Mouse (Mus musculus) C3H10T1/2 (cell line): ENCODE data around the gene Fstl3. TPM values are rescaled to one million over a fixed set of nuclear protein-coding genes. Genes with fewer than 3 reads are reported as not detected.

Experiments used
- polyA plus RNA-seq, 2 experiments: library from polyadenylated mRNA; unstranded; fragments of >200 nt; fragmentation: generic; extraction: Trizol; gene quantifications; one replicate each; pipeline ENCODE4 v1.2.1; 2012; ENCODE audit warnings: missing spikeins in 2 of 2

Gene Fstl3
- polyA plus RNA-seq, result 1 to 10 TPM; 4.7 to 6.0 TPM

GRCm38 (mm10) chr10:79777103-79777531 is at the start of gene Fstl3:
Gene Fstl3 (plus strand): TSS chr10:79777272.

GRCm38 (mm10) chr10:79745898-79746773 is 30.9 kb upstream of the Fstl3 start, which contains the start of gene Polrmt:
Gene Polrmt (minus strand): TSS chr10:79746581.

GRCm38 (mm10) chr10:79754856-79755516 is 22.1 kb upstream of the Fstl3 start, which contains the start of gene Fgf22:
Gene Fgf22 (plus strand): TSS chr10:79755076.

GRCm38 (mm10) chr10:79766508-79767325 is 10.4 kb upstream of the Fstl3 start, which contains the start of gene Rnf126:
Gene Rnf126 (minus strand): TSS chr10:79766952.

GRCm38 (mm10) chr10:79790861-79791260 is 13.8 kb downstream of the Fstl3 start, which contains the start of gene Prss57:
Gene Prss57 (minus strand): TSS chr10:79790961.

GRCm38 (mm10) chr10:79793051-79793737 is 16.1 kb downstream of the Fstl3 start, which contains the start of gene Palm:
Gene Palm (plus strand): TSS chr10:79793572.

GRCm38 (mm10) chr10:79820782-79821181 is 43.7 kb downstream of the Fstl3 start, which contains the start of gene Misp:
Gene Misp (plus strand): TSS chr10:79820989.

Other genes starting within 250 kb of the Fstl3 start
- gene Plpp2, start 243.5 kb upstream of the Fstl3 start, polyA plus RNA-seq, result 100 to 1,000 TPM; 138 to 392 TPM
- 10 to 100 TPM; 13.3 to 35.6 TPM for gene Mier2, start 222.1 kb upstream of the Fstl3 start, polyA plus RNA-seq
- under 1 TPM in 1 of 2 experiments, not detected in 1; 0.04 TPM for gene Theg, start 189.9 kb upstream of the Fstl3 start, polyA plus RNA-seq
- under 1 TPM; 0.37 to 0.70 TPM for gene C2cd4c, start 163.2 kb upstream of the Fstl3 start, polyA plus RNA-seq
- gene Shc2, start 139.4 kb upstream of the Fstl3 start, polyA plus RNA-seq, result 1 to 10 TPM; 4.1 to 7.6 TPM
- gene Odf3l2, start 131.5 kb upstream of the Fstl3 start, polyA plus RNA-seq, result under 1 TPM; 0.02 to 0.12 TPM
- gene Madcam1, start 112.7 kb upstream of the Fstl3 start, polyA plus RNA-seq, result under 1 TPM in 1 of 2 experiments, not detected in 1; 0.15 TPM
- 100 to 1,000 TPM; 144 to 166 TPM for gene Tpgs1, start 107.9 kb upstream of the Fstl3 start, polyA plus RNA-seq
- gene Cdc34, start 95.1 kb upstream of the Fstl3 start, polyA plus RNA-seq, result 100 to 1,000 TPM in 1 of 2 experiments, 10 to 100 TPM in 1; 90.7 to 532 TPM
- 1 to 10 TPM in 1 of 2 experiments, under 1 TPM in 1; 0.26 to 1.4 TPM for gene Gzmm, start 88.3 kb upstream of the Fstl3 start, polyA plus RNA-seq
- 1,000 to 10,000 TPM in 1 of 2 experiments, 100 to 1,000 TPM in 1; 956 to 1,508 TPM for gene Bsg, start 72.8 kb upstream of the Fstl3 start, polyA plus RNA-seq
- 1 to 10 TPM; 2.8 to 4.9 TPM for gene Hcn2, start 60.6 kb upstream of the Fstl3 start, polyA plus RNA-seq
- 10 to 100 TPM; 66.4 to 68.7 TPM for gene Polrmt, start 30.7 kb upstream of the Fstl3 start, polyA plus RNA-seq
- under 1 TPM; 0.05 to 0.19 TPM for gene Fgf22, start 22.2 kb upstream of the Fstl3 start, polyA plus RNA-seq
- 100 to 1,000 TPM in 1 of 2 experiments, 10 to 100 TPM in 1; 81.0 to 105 TPM for gene Rnf126, start 10.3 kb upstream of the Fstl3 start, polyA plus RNA-seq
- under 1 TPM; 0.07 to 0.27 TPM for gene Prss57, start 13.7 kb downstream of the Fstl3 start, polyA plus RNA-seq
- gene Palm, start 16.3 kb downstream of the Fstl3 start, polyA plus RNA-seq, result 100 to 1,000 TPM in 1 of 2 experiments, 10 to 100 TPM in 1; 79.5 to 140 TPM
- gene Misp, start 43.7 kb downstream of the Fstl3 start, polyA plus RNA-seq, result under 1 TPM; 0.04 to 0.12 TPM
- gene Ptbp1, start 77.2 kb downstream of the Fstl3 start, polyA plus RNA-seq, result 100 to 1,000 TPM; 188 to 194 TPM
- 1 to 10 TPM in 1 of 2 experiments, not detected in 1; 2.4 TPM for gene Prtn3, start 97.2 kb downstream of the Fstl3 start, polyA plus RNA-seq
- 1 to 10 TPM in 1 of 2 experiments, under 1 TPM in 1; 0.34 to 8.2 TPM for gene Plppr3, start 97.4 kb downstream of the Fstl3 start, polyA plus RNA-seq
- gene Elane, start 109.0 kb downstream of the Fstl3 start, polyA plus RNA-seq, result under 1 TPM in 1 of 2 experiments, not detected in 1; 0.06 TPM
- under 1 TPM in 1 of 2 experiments, not detected in 1; 0.05 TPM for gene Cfd, start 113.6 kb downstream of the Fstl3 start, polyA plus RNA-seq
- gene Med16, start 131.7 kb downstream of the Fstl3 start, polyA plus RNA-seq, result 10 to 100 TPM; 43.2 to 83.7 TPM
- gene Gm26602, start 133.6 kb downstream of the Fstl3 start, polyA plus RNA-seq, result not detected
- gene Kiss1r, start 139.7 kb downstream of the Fstl3 start, polyA plus RNA-seq, result 1 to 10 TPM in 1 of 2 experiments, under 1 TPM in 1; 0.13 to 3.3 TPM
- 100 to 1,000 TPM in 1 of 2 experiments, 10 to 100 TPM in 1; 61.0 to 121 TPM for gene R3hdm4, start 143.9 kb downstream of the Fstl3 start, polyA plus RNA-seq
- gene Arid3a, start 149.8 kb downstream of the Fstl3 start, polyA plus RNA-seq, result under 1 TPM; 0.29 to 0.85 TPM
- 100 to 1,000 TPM in 1 of 2 experiments, 10 to 100 TPM in 1; 29.0 to 130 TPM for gene Wdr18, start 182.9 kb downstream of the Fstl3 start, polyA plus RNA-seq
- under 1 TPM; 0.12 to 0.79 TPM for gene Grin3b, start 193.4 kb downstream of the Fstl3 start, polyA plus RNA-seq
- 100 to 1,000 TPM; 105 to 141 TPM for gene Tmem259, start 207.1 kb downstream of the Fstl3 start, polyA plus RNA-seq
- 100 to 1,000 TPM; 426 to 430 TPM for gene Cnn2, start 211.3 kb downstream of the Fstl3 start, polyA plus RNA-seq
- 1 to 10 TPM; 3.5 to 8.4 TPM for gene Abca7, start 219.2 kb downstream of the Fstl3 start, polyA plus RNA-seq
- gene Arhgap45, start 239.4 kb downstream of the Fstl3 start, polyA plus RNA-seq, result under 1 TPM; 0.58 to 0.84 TPM